Mouse (Mus musculus): ENCODE data around the gene Ezr. TPM values are rescaled to one million over a fixed set of nuclear protein-coding genes. Genes with fewer than 3 reads are reported as not detected.

Ezr gene
- polyA plus RNA-seq, 1 experiment from 2014 or later, result 50.5 TPM

Other genes with a start within 250 kb of the Ezr start
- 68.9 and 84.5 TPM in 2 replicates for gene Dynlt1c, start 181.1 kb downstream of the Ezr start, polyA plus RNA-seq (2014; fragmentation: Nextera tagmentation; extraction: Ambion mirVana)
- 361 and 367 TPM in 2 replicates for gene Dynlt1f, start 126.9 kb downstream of the Ezr start, polyA plus RNA-seq (2014; fragmentation: Nextera tagmentation; extraction: Ambion mirVana)
- 0.79 and 1.1 TPM in 2 replicates for gene Sytl3, start 123.7 kb downstream of the Ezr start, polyA plus RNA-seq (2014; fragmentation: Nextera tagmentation; extraction: Ambion mirVana)
- 57.8 and 63.5 TPM in 2 replicates for gene Rsph3b, start 165.9 kb upstream of the Ezr start, polyA plus RNA-seq (2014; fragmentation: Nextera tagmentation; extraction: Ambion mirVana)
- gene Tagap1, start 178.4 kb upstream of the Ezr start, polyA plus RNA-seq (2014; fragmentation: Nextera tagmentation; extraction: Ambion mirVana), result 64.9 and 75.2 TPM in 2 replicates
- 66.0 and 91.2 TPM in 2 replicates for gene Rnaset2b, start 187.8 kb upstream of the Ezr start, polyA plus RNA-seq (2014; fragmentation: Nextera tagmentation; extraction: Ambion mirVana)
- gene Gm49721, start 196.1 kb upstream of the Ezr start, polyA plus RNA-seq (2014; fragmentation: Nextera tagmentation; extraction: Ambion mirVana), result 0.44 TPM in 1 of 2 replicates, not detected in the other
- gene Gm1604a, start 242.8 kb upstream of the Ezr start, polyA plus RNA-seq (2014; fragmentation: Nextera tagmentation; extraction: Ambion mirVana), result not detected in 2 replicates